Mouse (Mus musculus): ENCODE measurements around the gene Rnf207. TPM values are rescaled to one million over a fixed set of nuclear protein-coding genes. Genes with fewer than 3 reads are reported as not detected.
A peak's percentile ranks its signal among the peaks of the same experiment; 100 is the strongest.

Gene Rnf207
- total and polyA plus RNA-seq, 3 experiments = 0.67 to 1.1 (median 0.84) TPM

- peak; percentile 42 for DNase-seq
Observed at GRCm38 (mm10) chr4:152272449-152273049, 46.2 kb downstream of the Rnf207 start.

GRCm38 (mm10) chr4:152272006-152272405 is 46.8 kb downstream of the Rnf207 start:
- no peak for DNase-seq

GRCm38 (mm10) chr4:152271334-152271733 is 47.5 kb downstream of the Rnf207 start:
- DNase-seq = no peak

- no peak for DNase-seq
Observed at GRCm38 (mm10) chr4:152270599-152270998, 48.2 kb downstream of the Rnf207 start.

GRCm38 (mm10) chr4:152269967-152270366 is 48.8 kb downstream of the Rnf207 start:
- DNase-seq = no peak

GRCm38 (mm10) chr4:152267748-152268369 is 50.9 kb downstream of the Rnf207 start:
- peak; percentile 86 for DNase-seq

DNA sequence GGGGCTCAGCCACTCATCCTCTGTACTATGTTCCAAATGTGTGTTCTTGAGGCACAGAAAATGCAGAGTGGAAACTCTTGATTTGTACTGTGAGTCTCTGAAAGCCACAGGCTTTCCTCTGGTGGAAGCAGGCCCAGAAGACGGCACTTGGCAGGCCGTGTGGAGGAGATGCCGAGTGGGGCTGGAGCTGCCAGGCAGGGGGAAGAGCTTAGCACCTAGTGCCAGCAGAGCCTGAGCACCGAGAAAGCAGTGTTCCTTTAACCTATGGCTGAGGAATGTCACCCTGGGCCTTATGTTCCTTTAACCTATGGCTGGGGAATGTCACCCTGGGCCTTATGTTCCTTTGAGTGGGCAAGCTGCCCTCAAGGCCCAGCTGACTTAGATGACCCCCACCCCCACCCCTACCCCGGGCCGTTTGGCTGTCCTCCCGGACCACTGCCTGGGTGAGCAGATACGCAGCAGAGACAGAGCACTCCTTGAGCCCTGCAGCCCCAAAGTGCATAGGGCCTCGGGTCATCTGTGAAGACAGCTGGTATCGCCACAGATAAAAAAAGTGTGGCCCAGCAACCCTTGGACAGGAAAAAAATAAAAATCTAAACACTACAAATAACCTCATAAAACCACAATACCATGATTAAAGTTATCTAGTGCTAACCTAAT is 52.4 kb downstream of the Rnf207 start:
- peak; percentile 31 for DNase-seq

- no peak for DNase-seq
Observed at GRCm38 (mm10) chr4:152265791-152266190, 53.0 kb downstream of the Rnf207 start.

GRCm38 (mm10) chr4:152264867-152265568 is 53.8 kb downstream of the Rnf207 start:
- no peak for DNase-seq

DNA sequence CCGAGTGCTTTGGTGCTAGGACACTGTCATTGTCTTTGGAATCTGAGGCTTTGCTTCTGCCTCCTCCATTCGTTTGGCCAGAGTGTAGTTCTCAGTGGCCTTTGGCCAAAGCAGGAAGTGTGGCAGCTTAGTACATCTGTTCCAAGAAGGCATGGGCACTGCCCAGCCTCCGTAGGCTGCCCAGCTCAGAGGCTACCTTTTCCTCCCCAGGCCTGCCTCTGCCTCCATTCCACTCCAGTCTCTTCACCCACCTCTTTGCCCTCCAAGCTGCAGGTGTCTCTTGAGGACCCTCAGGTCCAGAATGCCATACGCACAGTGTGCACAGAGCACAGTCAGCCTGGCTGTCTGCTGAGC is 54.6 kb downstream of the Rnf207 start:
- no peak for DNase-seq

GRCm38 (mm10) chr4:152263512-152264176 is 55.1 kb downstream of the Rnf207 start:
- peak; percentile 20 for DNase-seq

DNA sequence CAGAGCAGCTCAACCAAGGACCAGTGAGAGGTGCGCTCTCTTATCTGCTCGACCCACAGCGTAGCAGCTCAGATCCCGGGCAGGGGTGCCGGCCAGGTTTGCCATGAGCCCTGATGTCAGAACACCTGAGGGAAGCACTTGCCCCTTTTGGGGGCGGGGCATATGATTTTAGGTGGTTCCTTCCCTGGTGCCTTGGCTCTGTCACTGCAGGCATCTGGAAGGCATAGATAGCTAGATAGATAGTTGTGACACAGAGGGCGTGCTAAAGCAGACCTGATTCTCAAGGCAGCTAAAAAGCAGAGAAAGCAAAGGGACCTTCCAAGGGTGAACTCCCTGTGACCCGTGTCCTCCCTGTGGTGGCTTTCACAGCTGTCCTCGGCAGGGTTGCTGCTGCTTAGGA is 55.7 kb downstream of the Rnf207 start:
- DNase-seq = no peak

GRCm38 (mm10) chr4:152262187-152262586 is 56.6 kb downstream of the Rnf207 start:
- no peak for DNase-seq

- DNase-seq = peak; percentile 69
Observed at GRCm38 (mm10) chr4:152260451-152260850, 58.3 kb downstream of the Rnf207 start.

GRCm38 (mm10) chr4:152257070-152257469 is 61.7 kb downstream of the Rnf207 start:
- peak; percentile 47 for DNase-seq

Other genes with a start within 250 kb of the Rnf207 start
- 10 to 100 TPM in 1 of 2 experiments, 1 to 10 TPM in 1; 7.4 to 15.5 TPM for gene Plekhg5, start 246.5 kb downstream of the Rnf207 start, total RNA-seq (2021)
- gene Plekhg5, start 246.5 kb downstream of the Rnf207 start, polyA plus RNA-seq (2012; rRNA removed) = 21.9 and 30.7 TPM in 2 replicates
- gene Tnfrsf25, start 203.1 kb downstream of the Rnf207 start, total RNA-seq (2021) = 1 to 10 TPM in 1 of 2 experiments, under 1 TPM in 1; 0.79 to 1.3 TPM
- gene Tnfrsf25, start 203.1 kb downstream of the Rnf207 start, polyA plus RNA-seq (2012; rRNA removed) = 2.5 TPM in 2 replicates
- gene Espn, start 166.6 kb downstream of the Rnf207 start, total RNA-seq (2021) = 1 to 10 TPM; 1.7 to 2.3 TPM
- 8.3 and 10.4 TPM in 2 replicates for gene Espn, start 166.6 kb downstream of the Rnf207 start, polyA plus RNA-seq (2012; rRNA removed)
- gene Hes2, start 160.1 kb downstream of the Rnf207 start, total RNA-seq (2021) = not detected
- 0.57 TPM in 1 of 2 replicates, not detected in the other for gene Hes2, start 160.1 kb downstream of the Rnf207 start, polyA plus RNA-seq (2012; rRNA removed)
- gene Acot7, start 140.9 kb downstream of the Rnf207 start, total RNA-seq (2021) = 10 to 100 TPM; 43.4 to 65.0 TPM
- gene Acot7, start 140.9 kb downstream of the Rnf207 start, polyA plus RNA-seq (2012; rRNA removed) = 22.1 and 25.5 TPM in 2 replicates
- 1 to 10 TPM; 3.5 to 8.3 TPM for gene Gpr153, start 44.8 kb downstream of the Rnf207 start, total RNA-seq (2021)
- gene Gpr153, start 44.8 kb downstream of the Rnf207 start, polyA plus RNA-seq (2012; rRNA removed) = 16.6 and 22.4 TPM in 2 replicates
- gene Hes3, start 27.3 kb downstream of the Rnf207 start, total RNA-seq (2021) = not detected
- gene Hes3, start 27.3 kb downstream of the Rnf207 start, polyA plus RNA-seq (2012; rRNA removed) = 0.30 TPM in 1 of 2 replicates, not detected in the other
- gene Icmt, start 21.8 kb downstream of the Rnf207 start, total RNA-seq (2021) = 10 to 100 TPM; 34.6 to 49.1 TPM
- 39.5 and 48.3 TPM in 2 replicates for gene Icmt, start 21.8 kb downstream of the Rnf207 start, polyA plus RNA-seq (2012; rRNA removed)
- 100 to 1,000 TPM; 401 to 498 TPM for gene Rpl22, start 6.7 kb upstream of the Rnf207 start, total RNA-seq (2021)
- gene Rpl22, start 6.7 kb upstream of the Rnf207 start, polyA plus RNA-seq (2012; rRNA removed) = 12.3 and 12.5 TPM in 2 replicates
- gene Chd5, start 19.7 kb upstream of the Rnf207 start, total RNA-seq (2021) = 1 to 10 TPM; 5.0 to 7.9 TPM
- 3.0 and 3.5 TPM in 2 replicates for gene Chd5, start 19.7 kb upstream of the Rnf207 start, polyA plus RNA-seq (2012; rRNA removed)
- 1 to 10 TPM; 3.8 to 5.0 TPM for gene Nphp4, start 157.7 kb upstream of the Rnf207 start, total RNA-seq (2021)
- 3.4 and 4.7 TPM in 2 replicates for gene Nphp4, start 157.7 kb upstream of the Rnf207 start, polyA plus RNA-seq (2012; rRNA removed)
- 1 to 10 TPM; 5.9 to 7.9 TPM for gene Kcnab2, start 158.9 kb upstream of the Rnf207 start, total RNA-seq (2021)
- gene Kcnab2, start 158.9 kb upstream of the Rnf207 start, polyA plus RNA-seq (2012; rRNA removed) = 3.2 and 3.6 TPM in 2 replicates

All from adrenal gland, adult 2 months (tissue).